Mouse (Mus musculus): ENCODE measurements around the gene Atf7ip. TPM values are rescaled to one million over a fixed set of nuclear protein-coding genes. Genes with fewer than 3 reads are reported as not detected.

Atf7ip gene
- polyA plus RNA-seq, 1 experiment = not detected

DNA sequence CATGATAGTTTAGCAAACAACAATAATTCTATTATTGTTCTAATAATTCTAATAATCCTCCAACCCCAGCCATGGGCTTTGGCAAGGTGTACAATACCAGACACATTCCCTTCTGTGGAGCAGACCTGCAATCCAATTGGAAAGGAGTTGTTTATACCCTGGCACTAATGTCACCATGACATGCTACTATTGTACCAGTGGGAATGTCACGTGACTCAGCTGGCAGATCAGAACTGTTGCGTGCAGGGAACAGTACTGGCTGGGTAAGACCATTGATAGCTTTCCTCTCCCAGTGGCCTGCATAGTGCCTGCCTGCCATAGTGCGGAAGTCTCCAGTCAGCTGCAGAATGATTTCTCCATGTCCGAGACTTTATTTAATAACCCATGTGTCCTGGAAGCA is 88.6 kb downstream of the Atf7ip start:
- 81% methylated on average over 4 of the region's 4 CpGs for WGBS
- Histone ChIP-seq H3K4me1 (ENCODE audit: control insufficient read depth, insufficient read depth, low read length) (no peaks in the 10 kb centered on the region; the same call in none of the 2 replicates), H3K27ac (ENCODE audit: insufficient read depth, low read depth, low read length) (no peak overlapping the region), H3K4me3 (ENCODE audit: insufficient read depth, low read depth, low read length) (no peak overlapping the region)
- TF ChIP-seq CTCF (IDR thresholded peaks at IDR 0.05; ENCODE audit: insufficient read depth, low read depth, low read length) (no peak), POLR2A (IDR thresholded peaks at IDR 0.05; ENCODE audit: insufficient read depth, low read depth, low read length) (no peak)

DNA sequence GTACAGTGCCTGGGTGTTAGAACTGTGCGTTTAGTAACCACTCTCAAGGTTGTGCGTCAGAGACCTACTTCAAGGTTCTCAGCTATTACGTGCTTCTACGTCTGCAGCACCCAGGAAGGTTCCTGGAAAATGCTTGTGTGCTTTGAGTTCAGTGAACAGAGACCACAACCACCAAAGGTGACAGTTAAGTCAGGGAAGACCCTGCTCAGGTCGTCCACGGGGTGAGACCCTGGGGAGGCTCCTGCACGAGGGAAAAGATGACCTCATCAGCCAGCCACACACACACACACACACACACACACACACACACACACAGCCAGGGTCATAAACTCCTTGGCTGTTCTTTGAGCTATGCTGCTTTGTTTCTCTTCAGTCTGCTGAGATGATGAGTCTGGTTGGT is 96.6 kb downstream of the Atf7ip start:
- Histone ChIP-seq H3K4me1 (ENCODE audit: control insufficient read depth, insufficient read depth, low read length) (no peaks in the 10 kb centered on the region), H3K4me3 (ENCODE audit: insufficient read depth, low read depth, low read length) (no peak overlapping the region), H3K27ac (ENCODE audit: insufficient read depth, low read depth, low read length) (no peak overlapping the region)
- TF ChIP-seq CTCF (IDR thresholded peaks at IDR 0.05; ENCODE audit: insufficient read depth, low read depth, low read length) (no peak), POLR2A (IDR thresholded peaks at IDR 0.05; ENCODE audit: insufficient read depth, low read depth, low read length) (no peak)
- WGBS = 83% methylated on average over 7 of the region's 7 CpGs

DNA sequence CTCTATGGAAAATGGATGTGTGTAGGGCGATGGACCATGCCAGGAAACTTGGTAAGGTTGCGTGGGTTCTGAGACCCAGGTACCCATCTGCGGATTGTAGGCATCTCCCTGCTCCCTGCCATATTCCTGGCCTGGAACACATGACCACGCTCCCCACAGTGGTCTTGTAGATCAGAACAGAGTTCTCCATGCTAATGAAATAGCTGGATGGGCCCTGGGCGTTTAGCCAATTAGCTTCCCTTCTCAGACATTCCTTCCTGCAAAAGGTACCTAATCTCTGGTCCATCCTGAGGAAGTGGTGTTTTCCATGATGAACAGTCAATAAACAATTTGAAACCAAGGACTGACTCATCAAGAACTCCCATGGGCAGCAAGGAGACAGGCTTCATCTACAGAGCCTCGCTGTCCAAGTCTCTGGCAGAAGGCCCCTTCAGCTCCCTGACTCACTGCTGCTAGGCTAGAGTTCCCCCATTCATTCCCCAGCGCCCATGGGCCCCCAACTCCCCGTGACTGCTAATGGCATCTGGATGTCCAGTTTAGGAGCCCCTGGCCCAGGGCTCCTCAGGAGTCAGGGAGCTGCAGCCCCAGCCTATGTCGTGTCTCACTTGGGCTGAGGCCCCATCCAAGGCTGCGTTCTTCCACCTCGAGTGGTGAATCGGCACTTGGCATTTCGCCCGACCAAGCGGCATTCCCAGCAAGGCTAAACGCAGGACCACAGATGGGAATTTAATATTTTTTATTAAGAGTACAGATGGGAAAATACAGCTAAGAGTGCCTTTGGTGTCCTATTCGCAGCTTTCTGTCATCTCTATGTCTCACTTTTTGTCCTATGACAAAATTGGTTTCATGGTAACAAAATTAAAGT is 105.6 kb downstream of the Atf7ip start:
- Histone ChIP-seq H3K27ac (ENCODE audit: insufficient read depth, low read depth, low read length) (no peak overlapping the region), H3K4me1 (ENCODE audit: control insufficient read depth, insufficient read depth, low read length) (no peaks in the 10 kb centered on the region), H3K4me3 (ENCODE audit: insufficient read depth, low read depth, low read length) (no peak overlapping the region)
- TF ChIP-seq CTCF (IDR thresholded peaks at IDR 0.05; ENCODE audit: insufficient read depth, low read depth, low read length) = no peak
- no peak for TF ChIP-seq POLR2A (IDR thresholded peaks at IDR 0.05; ENCODE audit: insufficient read depth, low read depth, low read length)
- 91% methylated on average over 17 of the region's 17 CpGs for WGBS

DNA sequence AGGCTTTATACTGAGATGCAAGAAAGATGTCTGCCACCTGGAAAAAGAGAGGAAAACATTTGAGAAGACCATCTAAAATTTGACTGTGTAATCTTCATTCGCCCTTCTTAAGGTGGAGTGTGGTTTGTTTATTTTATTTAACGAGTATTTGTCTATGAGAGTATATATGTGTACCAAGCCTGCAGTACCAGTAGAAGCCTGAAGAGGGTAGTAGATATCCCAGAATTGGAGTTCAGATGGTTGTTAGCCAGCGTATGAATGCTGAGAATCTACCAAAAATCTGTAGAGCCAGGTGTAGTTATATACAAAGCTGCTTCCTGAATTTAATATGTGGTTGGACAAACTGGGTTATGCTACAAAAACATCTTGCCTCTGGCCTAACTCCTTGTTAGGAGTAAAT is 106.3 kb downstream of the Atf7ip start:
- Histone ChIP-seq H3K4me1 (ENCODE audit: control insufficient read depth, insufficient read depth, low read length) (no peaks in the 10 kb centered on the region), H3K27ac (ENCODE audit: insufficient read depth, low read depth, low read length) (no peak overlapping the region), H3K4me3 (ENCODE audit: insufficient read depth, low read depth, low read length) (no peak overlapping the region)
- no peak for TF ChIP-seq POLR2A (IDR thresholded peaks at IDR 0.05; ENCODE audit: insufficient read depth, low read depth, low read length)
- TF ChIP-seq CTCF (IDR thresholded peaks at IDR 0.05; ENCODE audit: insufficient read depth, low read depth, low read length) = no peak
- over 99% methylated on average over 3 of the region's 3 CpGs for WGBS

DNA sequence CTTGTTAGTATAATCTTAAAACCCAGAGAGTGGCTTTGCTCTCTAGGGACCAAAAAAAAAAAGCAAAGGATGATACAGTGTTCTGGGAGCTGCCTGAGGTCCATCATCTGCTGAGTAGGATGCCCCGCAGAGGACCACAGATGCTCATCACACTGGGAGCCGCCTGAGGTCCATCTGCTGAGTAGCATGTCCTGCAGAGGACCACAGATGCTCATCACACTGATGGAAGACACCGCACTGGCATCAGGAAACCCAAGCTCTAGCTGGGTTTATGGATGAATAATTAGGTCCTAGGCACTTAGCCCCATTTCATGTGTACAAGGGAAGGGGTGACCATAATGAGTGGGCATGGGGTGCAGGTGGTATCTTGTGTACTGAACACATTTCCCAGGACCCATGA is 108.2 kb downstream of the Atf7ip start:
- Histone ChIP-seq H3K27ac (ENCODE audit: insufficient read depth, low read depth, low read length) (no peak overlapping the region), H3K4me1 (ENCODE audit: control insufficient read depth, insufficient read depth, low read length) (no peaks in the 10 kb centered on the region), H3K4me3 (ENCODE audit: insufficient read depth, low read depth, low read length) (no peak overlapping the region)
- TF ChIP-seq CTCF (IDR thresholded peaks at IDR 0.05; ENCODE audit: insufficient read depth, low read depth, low read length) = no peak
- TF ChIP-seq POLR2A (IDR thresholded peaks at IDR 0.05; ENCODE audit: insufficient read depth, low read depth, low read length) = no peak
- WGBS = 86% methylated on average over 3 of the region's 3 CpGs

DNA sequence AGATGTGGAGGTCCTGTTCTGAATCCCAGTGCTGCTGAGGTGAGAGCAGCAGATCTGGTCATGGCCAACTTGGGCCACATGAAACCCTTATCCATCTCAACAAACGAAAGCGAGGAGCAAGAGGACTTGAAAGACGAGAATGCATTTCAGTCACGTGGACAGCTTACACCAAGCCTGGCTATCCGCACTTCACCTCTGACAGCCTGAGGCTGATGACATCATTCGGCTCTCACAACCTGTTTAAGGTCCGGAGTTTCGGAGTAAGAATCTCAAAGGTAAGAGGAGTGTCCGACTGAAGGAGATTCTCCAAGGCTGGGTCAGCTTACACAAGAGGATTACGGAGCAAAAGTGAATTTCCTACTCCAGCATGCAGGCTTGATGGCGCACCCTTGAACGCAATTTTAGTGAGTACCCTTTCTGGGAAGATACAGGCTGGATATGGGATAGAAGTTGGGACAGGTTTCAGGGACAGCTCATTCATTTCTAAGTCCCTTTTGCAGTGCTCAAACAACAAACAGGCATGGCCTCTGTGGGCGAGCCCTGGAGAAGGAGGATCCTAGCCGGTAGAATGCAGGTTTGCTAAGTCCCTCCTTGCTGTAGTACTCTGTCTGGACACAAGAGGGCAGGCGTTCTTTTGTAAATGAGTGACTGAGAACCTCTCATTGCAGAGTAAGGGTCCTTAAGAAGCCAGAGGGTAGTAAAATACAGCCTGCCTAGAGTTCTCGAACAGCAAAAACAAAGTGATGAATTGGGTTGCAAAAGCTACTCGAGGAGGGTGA is 114.6 kb downstream of the Atf7ip start:
- Histone ChIP-seq H3K4me3 (ENCODE audit: insufficient read depth, low read depth, low read length) (no peak overlapping the region), H3K4me1 (ENCODE audit: control insufficient read depth, insufficient read depth, low read length) (no peaks in the 10 kb centered on the region), H3K27ac (ENCODE audit: insufficient read depth, low read depth, low read length) (no peak overlapping the region)
- no peak for TF ChIP-seq POLR2A (IDR thresholded peaks at IDR 0.05; ENCODE audit: insufficient read depth, low read depth, low read length)
- TF ChIP-seq CTCF (IDR thresholded peaks at IDR 0.05; ENCODE audit: insufficient read depth, low read depth, low read length) = no peak
- WGBS = 53% methylated on average over 17 of the region's 17 CpGs

DNA sequence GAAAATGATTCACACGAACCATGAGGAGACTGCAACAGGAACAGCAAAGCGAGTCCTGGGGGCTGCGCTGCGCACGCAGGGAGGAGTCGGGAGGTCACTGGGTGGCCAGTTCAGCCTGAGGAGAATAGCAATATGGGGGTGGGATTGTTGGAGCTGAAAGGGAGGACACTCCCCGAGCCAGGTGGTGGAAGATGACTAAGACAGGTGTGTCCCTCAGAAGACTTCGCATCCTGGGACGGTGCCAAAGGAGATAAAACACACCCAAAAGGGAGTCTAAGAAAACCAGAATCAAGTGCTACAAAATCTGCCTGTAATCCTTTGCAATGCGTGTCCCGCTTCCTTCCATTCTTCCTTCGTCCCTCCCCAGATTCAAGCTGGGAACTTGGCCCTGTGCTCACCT is 119.5 kb downstream of the Atf7ip start:
- WGBS = 95% methylated on average over 12 of the region's 12 CpGs
- no peaks in the 10 kb centered on the region for H3K4me1 ChIP-seq (ENCODE audit: control insufficient read depth, insufficient read depth, low read length)
- no peak overlapping the region for H3K4me3 ChIP-seq (ENCODE audit: insufficient read depth, low read depth, low read length)
- TF ChIP-seq POLR2A (IDR thresholded peaks at IDR 0.05; ENCODE audit: insufficient read depth, low read depth, low read length) = no peak
- no peak for TF ChIP-seq CTCF (IDR thresholded peaks at IDR 0.05; ENCODE audit: insufficient read depth, low read depth, low read length)
- H3K27ac ChIP-seq (ENCODE audit: insufficient read depth, low read depth, low read length) = no peak overlapping the region

DNA sequence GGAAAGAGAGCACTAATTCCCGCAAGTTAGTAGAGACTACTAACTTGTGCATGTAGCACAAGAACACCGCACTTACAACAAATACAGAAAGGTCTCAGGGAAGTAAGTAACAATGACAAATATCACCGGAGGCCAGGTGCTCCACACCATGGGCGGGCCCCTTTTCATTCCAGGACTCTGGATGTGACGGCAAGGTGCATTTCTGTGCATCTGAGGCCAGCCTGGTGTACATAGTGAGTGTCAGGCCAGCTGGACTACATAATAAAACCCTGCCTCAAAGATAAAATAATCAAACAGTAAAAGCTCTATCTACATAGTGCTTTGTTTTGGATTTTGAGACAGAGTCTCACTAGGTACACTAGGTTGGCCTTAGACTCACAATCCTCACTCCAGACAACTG is 123.7 kb downstream of the Atf7ip start:
- TF ChIP-seq POLR2A (IDR thresholded peaks at IDR 0.05; ENCODE audit: insufficient read depth, low read depth, low read length) (no peak), CTCF (IDR thresholded peaks at IDR 0.05; ENCODE audit: insufficient read depth, low read depth, low read length) (no peak)
- H3K4me1 ChIP-seq (ENCODE audit: control insufficient read depth, insufficient read depth, low read length) = no peaks in the 10 kb centered on the region
- WGBS = 96% methylated on average over 5 of the region's 5 CpGs

DNA sequence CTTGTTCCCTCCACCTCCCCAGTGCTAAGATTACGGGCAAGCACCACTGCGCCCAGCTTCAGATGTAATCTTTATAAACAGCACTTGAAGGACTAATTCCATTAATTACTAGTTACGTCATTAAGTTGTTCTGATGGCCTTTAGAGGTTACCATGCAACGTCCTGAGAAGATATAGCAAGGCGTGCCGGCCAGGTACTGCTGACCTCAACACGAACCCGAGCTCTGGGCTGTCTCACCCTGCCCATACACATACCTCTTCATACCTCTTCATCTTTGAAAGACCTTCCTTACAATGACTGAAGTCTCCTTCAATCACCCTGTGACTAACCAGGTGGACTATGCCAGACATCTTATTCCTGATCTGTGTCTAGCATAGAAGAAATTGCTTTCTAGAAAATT is 125.6 kb downstream of the Atf7ip start:
- H3K4me3 ChIP-seq (ENCODE audit: insufficient read depth, low read depth, low read length) = no peak overlapping the region
- no peak overlapping the region for H3K27ac ChIP-seq (ENCODE audit: insufficient read depth, low read depth, low read length)
- no peaks in the 10 kb centered on the region for H3K4me1 ChIP-seq (ENCODE audit: control insufficient read depth, insufficient read depth, low read length)
- TF ChIP-seq CTCF (IDR thresholded peaks at IDR 0.05; ENCODE audit: insufficient read depth, low read depth, low read length) (no peak), POLR2A (IDR thresholded peaks at IDR 0.05; ENCODE audit: insufficient read depth, low read depth, low read length) (no peak)
- WGBS = 89% methylated on average over 8 of the region's 8 CpGs

More for the DNA sequence above, 123.7 kb downstream of the Atf7ip start:
- no peak overlapping the region for H3K27ac ChIP-seq (ENCODE audit: insufficient read depth, low read depth, low read length)
- H3K4me3 ChIP-seq (ENCODE audit: insufficient read depth, low read depth, low read length) = no peak overlapping the region
